Mouse (Mus musculus): ENCODE measurements around the gene Gimap4. TPM values are rescaled to one million over a fixed set of nuclear protein-coding genes. Genes with fewer than 3 reads are reported as not detected.

Gimap4 gene
- 0.26 and 0.67 TPM in 2 replicates for total RNA-seq (2012; rRNA removed)

DNA sequence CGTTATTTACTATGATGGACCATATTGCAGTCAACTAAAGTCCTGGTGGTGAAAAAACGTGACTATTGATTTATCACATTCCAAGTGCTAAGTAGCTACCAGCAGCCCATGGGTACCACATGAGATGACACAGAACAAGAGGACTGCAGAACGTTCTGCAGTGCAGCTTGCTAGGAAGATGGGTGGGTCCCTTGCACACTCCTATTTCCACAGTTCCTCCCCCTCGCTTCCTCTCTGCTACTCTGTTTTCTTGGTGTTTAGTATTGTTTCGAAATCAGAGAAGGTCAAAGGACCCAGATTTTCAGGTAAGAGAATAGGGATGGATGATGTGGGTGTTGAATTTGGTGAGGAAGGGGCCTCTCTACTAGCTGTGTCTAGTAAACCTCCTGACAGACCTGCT is at the start of gene Gimap4:
Gimap4 (plus strand) TSS at position 231 of the 400 bp plus-strand sequence.
- no peak for TF ChIP-seq ZNF384 (IDR thresholded peaks at IDR 0.05; ENCODE audit: low read depth, low read length)
- TF ChIP-seq HCFC1 (IDR thresholded peaks at IDR 0.05; ENCODE audit: borderline replicate concordance, insufficient read depth, low read length): no peak
- TF ChIP-seq CHD2 (IDR thresholded peaks at IDR 0.05; ENCODE audit: low read depth, low read length): no peak
- TF ChIP-seq MAFK (IDR thresholded peaks at IDR 0.05; ENCODE audit: insufficient read depth, low read depth, low read length): no peak
- no peak for TF ChIP-seq ZC3H11A (IDR thresholded peaks at IDR 0.05; ENCODE audit: borderline replicate concordance, low read depth, low read length)
- H3K9ac ChIP-seq (ENCODE audit: insufficient read depth, low read depth, low read length, poor library complexity, severe bottlenecking): no peak within 1 kb of the TSS
- H3K27ac ChIP-seq (ENCODE audit: insufficient read depth, low read depth, low read length, poor library complexity, severe bottlenecking): no peak within 1 kb of the TSS
- no peaks in the 10 kb centered on the region for H3K36me3 ChIP-seq (ENCODE audit: control insufficient read depth, insufficient read depth, low read length, poor library complexity, severe bottlenecking)
- H3K9me3 ChIP-seq (ENCODE audit: control insufficient read depth, insufficient read depth, low read depth, low read length): no peaks in the 10 kb centered on the region
- in situ Hi-C loops (cut with MboI; ENCODE audit: low sequenced_read_pairs in 2 of 2, unreplicated experiment in 2 of 2): no loop called here
- H3K4me3 ChIP-seq (ENCODE audit: insufficient read depth in 1 of 2, low read depth in 1 of 2, low read length in 2 of 2, poor library complexity in 1 of 2, severe bottlenecking in 1 of 2): no peak within 1 kb of the TSS
- DNase-seq (ENCODE audit: low read depth, low spot score): no peak
- no peaks in the 10 kb centered on the region for H3K4me1 ChIP-seq (ENCODE audit: control insufficient read depth in 2 of 2, insufficient read depth in 2 of 2, low read length in 2 of 2, poor library complexity in 1 of 2)

DNA sequence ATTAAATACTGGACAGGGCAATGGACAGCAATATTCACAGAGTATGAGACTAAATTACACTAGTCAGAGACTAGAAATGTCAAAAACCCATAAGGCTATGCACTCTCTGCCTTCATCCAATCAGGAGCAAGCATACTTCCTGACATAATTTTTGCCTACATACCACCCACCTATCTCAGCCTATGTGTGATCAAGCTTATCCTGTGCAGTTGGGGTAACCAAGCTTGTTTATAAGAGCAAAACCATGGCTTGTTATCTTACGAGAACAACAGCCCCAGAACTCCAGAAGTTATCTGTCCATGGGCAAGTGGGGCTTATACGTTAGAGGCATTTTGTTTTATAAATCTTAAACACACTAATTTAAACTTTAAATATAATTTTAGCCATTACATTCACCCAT is 49.2 kb upstream of the Gimap4 start:
- in situ Hi-C loops (cut with MboI; ENCODE audit: low sequenced_read_pairs in 2 of 2, unreplicated experiment in 2 of 2): no loop called here
- H3K9ac ChIP-seq (ENCODE audit: insufficient read depth, low read depth, low read length, poor library complexity, severe bottlenecking): no peak overlapping the region
- no peak for TF ChIP-seq ZC3H11A (IDR thresholded peaks at IDR 0.05; ENCODE audit: borderline replicate concordance, low read depth, low read length)
- TF ChIP-seq ZNF384 (IDR thresholded peaks at IDR 0.05; ENCODE audit: low read depth, low read length): no peak
- TF ChIP-seq HCFC1 (IDR thresholded peaks at IDR 0.05; ENCODE audit: borderline replicate concordance, insufficient read depth, low read length): no peak
- TF ChIP-seq CHD2 (IDR thresholded peaks at IDR 0.05; ENCODE audit: low read depth, low read length): no peak
- no peak for TF ChIP-seq MAFK (IDR thresholded peaks at IDR 0.05; ENCODE audit: insufficient read depth, low read depth, low read length)
- no peaks in the 10 kb centered on the region for H3K36me3 ChIP-seq (ENCODE audit: control insufficient read depth, insufficient read depth, low read length, poor library complexity, severe bottlenecking)
- H3K4me1 ChIP-seq (ENCODE audit: control insufficient read depth in 2 of 2, insufficient read depth in 2 of 2, low read length in 2 of 2, poor library complexity in 1 of 2): no peaks in the 10 kb centered on the region
- H3K27ac ChIP-seq (ENCODE audit: insufficient read depth, low read depth, low read length, poor library complexity, severe bottlenecking): no peak overlapping the region
- no peak for DNase-seq (ENCODE audit: low read depth, low spot score)
- no peaks in the 10 kb centered on the region for H3K9me3 ChIP-seq (ENCODE audit: control insufficient read depth, insufficient read depth, low read depth, low read length)
- no peak overlapping the region for H3K4me3 ChIP-seq (ENCODE audit: insufficient read depth in 1 of 2, low read depth in 1 of 2, low read length in 2 of 2, poor library complexity in 1 of 2, severe bottlenecking in 1 of 2)

DNA sequence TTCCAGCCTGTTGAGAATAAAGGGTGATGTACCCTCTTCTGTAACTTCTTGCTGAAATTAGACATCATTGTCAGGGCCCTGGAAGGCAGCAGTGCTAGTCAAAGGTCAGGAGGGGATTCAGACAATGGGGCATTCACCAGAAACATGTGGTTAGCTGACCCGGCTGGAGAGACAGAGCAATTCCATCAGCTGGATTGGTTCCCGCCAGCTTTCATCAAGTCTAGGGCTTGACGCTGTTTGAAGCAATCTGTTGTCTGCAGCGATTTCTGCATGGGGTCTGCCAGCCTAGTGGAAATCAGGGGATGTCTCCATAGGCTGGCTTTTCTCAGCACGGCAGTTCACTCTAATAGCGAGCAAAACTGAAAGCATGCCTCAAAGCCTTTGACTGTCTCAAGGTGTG is 47.8 kb upstream of the Gimap4 start:
- TF ChIP-seq HCFC1 (IDR thresholded peaks at IDR 0.05; ENCODE audit: borderline replicate concordance, insufficient read depth, low read length) (no peak), MAFK (IDR thresholded peaks at IDR 0.05; ENCODE audit: insufficient read depth, low read depth, low read length) (no peak), ZNF384 (IDR thresholded peaks at IDR 0.05; ENCODE audit: low read depth, low read length) (no peak), CHD2 (IDR thresholded peaks at IDR 0.05; ENCODE audit: low read depth, low read length) (no peak), ZC3H11A (IDR thresholded peaks at IDR 0.05; ENCODE audit: borderline replicate concordance, low read depth, low read length) (no peak)
- Histone ChIP-seq H3K36me3 (ENCODE audit: control insufficient read depth, insufficient read depth, low read length, poor library complexity, severe bottlenecking) (no peaks in the 10 kb centered on the region), H3K9ac (ENCODE audit: insufficient read depth, low read depth, low read length, poor library complexity, severe bottlenecking) (no peak overlapping the region), H3K4me1 (ENCODE audit: control insufficient read depth in 2 of 2, insufficient read depth in 2 of 2, low read length in 2 of 2, poor library complexity in 1 of 2) (no peaks in the 10 kb centered on the region), H3K9me3 (ENCODE audit: control insufficient read depth, insufficient read depth, low read depth, low read length) (no peaks in the 10 kb centered on the region), H3K4me3 (ENCODE audit: insufficient read depth in 1 of 2, low read depth in 1 of 2, low read length in 2 of 2, poor library complexity in 1 of 2, severe bottlenecking in 1 of 2) (no peak overlapping the region), H3K27ac (ENCODE audit: insufficient read depth, low read depth, low read length, poor library complexity, severe bottlenecking) (no peak overlapping the region)
- DNase-seq (ENCODE audit: low read depth, low spot score): no peak
- in situ Hi-C loops (cut with MboI; ENCODE audit: low sequenced_read_pairs in 2 of 2, unreplicated experiment in 2 of 2): no loop called here

- TF ChIP-seq CHD2 (IDR thresholded peaks at IDR 0.05; ENCODE audit: low read depth, low read length): no peak
- no peak for TF ChIP-seq ZC3H11A (IDR thresholded peaks at IDR 0.05; ENCODE audit: borderline replicate concordance, low read depth, low read length)
- TF ChIP-seq HCFC1 (IDR thresholded peaks at IDR 0.05; ENCODE audit: borderline replicate concordance, insufficient read depth, low read length): no peak
- TF ChIP-seq MAFK (IDR thresholded peaks at IDR 0.05; ENCODE audit: insufficient read depth, low read depth, low read length): no peak
- no peak for TF ChIP-seq ZNF384 (IDR thresholded peaks at IDR 0.05; ENCODE audit: low read depth, low read length)
- in situ Hi-C loops (cut with MboI; ENCODE audit: low sequenced_read_pairs in 2 of 2, unreplicated experiment in 2 of 2): no loop called here
Observed at GRCm38 (mm10) chr6:48637811-48638500, 46.4 kb upstream of the Gimap4 start.

More at GRCm38 (mm10) chr6:48637811-48638500, 46.4 kb upstream of the Gimap4 start:
- Histone ChIP-seq H3K27ac (ENCODE audit: insufficient read depth, low read depth, low read length, poor library complexity, severe bottlenecking) (no peak overlapping the region), H3K9ac (ENCODE audit: insufficient read depth, low read depth, low read length, poor library complexity, severe bottlenecking) (no peak overlapping the region), H3K4me1 (ENCODE audit: control insufficient read depth in 2 of 2, insufficient read depth in 2 of 2, low read length in 2 of 2, poor library complexity in 1 of 2) (no peaks in the 10 kb centered on the region), H3K9me3 (ENCODE audit: control insufficient read depth, insufficient read depth, low read depth, low read length) (no peaks in the 10 kb centered on the region), H3K36me3 (ENCODE audit: control insufficient read depth, insufficient read depth, low read length, poor library complexity, severe bottlenecking) (no peaks in the 10 kb centered on the region), H3K4me3 (ENCODE audit: insufficient read depth in 1 of 2, low read depth in 1 of 2, low read length in 2 of 2, poor library complexity in 1 of 2, severe bottlenecking in 1 of 2) (no peak overlapping the region)
- DNase-seq (ENCODE audit: low read depth, low spot score): no peak

Data from ES-E14 (cell line).